Mouse (Mus musculus) left cerebral cortex, adult 11 months (tissue): ENCODE measurements around the gene Ugt1a10.
A peak's percentile ranks its signal among the peaks of the same experiment; 100 is the strongest.
"Not testable (repeated sequence)": the region's sequence is repeated elsewhere in the genome, so short reads cannot be mapped to it uniquely, and the experiment has no call there.

Experiments used
- DNase-seq: peaks from one replicate; pipeline ENCODE4 v3.0.0; 2022; ENCODE audit warnings: low spot score

Ugt1a10 gene

DNA sequence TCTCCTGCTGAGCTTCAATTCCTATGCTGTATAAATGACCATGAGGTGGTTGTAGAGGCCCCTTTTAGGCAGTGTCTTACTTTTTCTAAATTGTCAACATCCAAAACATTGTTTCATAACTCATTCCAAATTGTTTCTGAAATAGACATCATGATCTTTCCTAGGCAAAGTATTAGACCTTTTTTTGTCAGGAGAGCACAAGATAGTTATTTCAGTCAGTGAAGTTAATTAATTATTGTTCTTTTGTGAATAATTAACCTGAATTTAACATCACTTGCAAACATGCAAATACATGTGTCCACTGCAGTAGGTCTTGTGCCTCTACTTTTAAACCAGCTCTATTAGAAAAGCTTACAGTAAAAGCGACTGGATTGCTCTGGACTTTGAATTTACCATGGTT, at the start of gene Ugt1a10:
TSS of gene Ugt1a10 (plus strand) at position 301 of the 400 bp plus-strand sequence.
- DNase-seq, result no peak

DNA sequence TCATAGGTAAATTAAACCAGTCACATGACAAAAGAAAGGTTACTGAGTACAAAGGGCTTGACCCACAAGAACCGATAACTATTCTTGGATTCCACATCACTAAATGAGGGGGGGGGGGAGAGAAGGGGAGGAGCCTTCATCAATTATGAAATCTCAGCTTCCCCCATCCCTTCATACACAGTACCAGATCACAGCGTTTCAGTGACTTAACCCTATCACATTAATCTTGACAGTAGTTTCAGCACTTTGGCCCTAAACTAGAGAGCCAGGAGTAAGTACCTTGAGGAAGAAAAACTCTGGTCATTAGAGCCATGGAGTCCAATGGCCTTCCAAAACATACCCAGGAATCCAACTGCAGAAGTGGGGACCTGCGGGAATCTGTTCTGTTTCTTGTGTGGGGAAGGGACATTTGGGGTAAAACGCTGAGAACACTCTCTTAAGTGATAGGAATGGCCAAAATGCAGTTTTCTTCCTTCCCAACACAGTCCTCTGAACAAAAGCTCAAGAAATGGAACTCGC, 47.4 kb upstream of the Ugt1a10 start:
- no peak for DNase-seq

DNA sequence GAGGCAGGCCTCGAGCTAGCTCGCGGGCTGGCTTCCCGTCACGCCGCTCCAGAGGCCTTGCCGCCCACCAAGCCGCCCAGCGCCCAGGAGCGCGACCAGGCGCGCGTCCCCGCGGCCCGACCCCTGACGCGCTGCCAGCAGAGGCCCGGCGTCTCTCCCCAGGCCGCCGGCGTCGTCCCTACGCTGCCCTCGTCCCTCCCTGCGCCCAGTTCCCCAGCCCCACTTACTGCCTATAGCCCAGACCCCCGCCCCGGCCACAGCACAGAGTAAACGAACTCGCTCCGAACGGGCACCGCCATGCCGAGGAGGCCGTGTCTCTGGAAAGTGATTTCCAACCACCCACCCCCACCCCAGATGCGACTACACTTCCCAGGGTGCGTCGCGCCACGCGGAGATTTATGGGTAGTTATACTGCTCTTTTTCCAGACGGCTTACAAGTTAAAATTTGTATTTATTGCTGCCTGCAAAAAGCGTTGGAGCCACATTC, 46.9 kb upstream of the Ugt1a10 start, which contains the start of gene Usp40:
TSS of gene Usp40 (minus strand) at position 341 of the 487 bp plus-strand sequence.
- DNase-seq, result peak; percentile 51

DNA sequence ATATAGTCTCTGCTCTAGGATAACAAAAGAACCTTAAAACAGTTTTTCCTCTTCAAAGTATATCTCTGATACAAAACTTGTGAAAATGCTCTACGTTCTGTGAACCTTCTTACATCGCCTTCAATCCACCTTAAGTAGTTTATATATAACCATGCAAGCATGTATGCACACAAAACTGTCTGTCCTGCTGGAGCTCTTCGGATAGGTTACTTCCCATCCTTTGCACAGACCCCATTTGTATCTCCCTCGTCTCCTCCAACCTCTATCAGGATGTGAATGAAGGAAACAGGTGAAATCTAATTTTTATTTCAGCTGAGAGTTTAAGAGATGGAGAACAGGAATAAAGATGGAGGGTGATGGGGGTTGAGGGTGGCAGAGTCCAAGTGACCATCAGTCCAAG, 46.5 kb upstream of the Ugt1a10 start:
- no peak for DNase-seq

DNA sequence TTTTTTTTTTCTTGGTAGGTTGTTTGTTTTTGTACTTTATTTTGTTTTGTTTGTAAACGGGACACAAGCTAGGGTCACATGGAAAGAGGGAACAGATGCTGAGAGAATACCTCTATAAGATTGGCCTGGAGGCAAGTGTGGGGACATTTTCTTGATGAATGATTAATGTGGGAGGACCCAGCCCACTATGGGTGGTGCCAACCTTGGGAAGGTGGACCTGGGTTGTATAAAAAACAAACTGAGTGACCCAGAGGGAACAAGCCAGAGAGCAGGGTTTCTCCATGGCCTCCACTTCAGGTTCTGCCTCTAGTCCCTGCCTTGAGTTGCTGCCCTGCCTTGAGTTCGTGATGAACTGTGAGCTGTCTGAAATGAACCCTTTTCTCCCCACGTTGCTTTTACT, 45.7 kb upstream of the Ugt1a10 start:
- DNase-seq, result no peak

DNA sequence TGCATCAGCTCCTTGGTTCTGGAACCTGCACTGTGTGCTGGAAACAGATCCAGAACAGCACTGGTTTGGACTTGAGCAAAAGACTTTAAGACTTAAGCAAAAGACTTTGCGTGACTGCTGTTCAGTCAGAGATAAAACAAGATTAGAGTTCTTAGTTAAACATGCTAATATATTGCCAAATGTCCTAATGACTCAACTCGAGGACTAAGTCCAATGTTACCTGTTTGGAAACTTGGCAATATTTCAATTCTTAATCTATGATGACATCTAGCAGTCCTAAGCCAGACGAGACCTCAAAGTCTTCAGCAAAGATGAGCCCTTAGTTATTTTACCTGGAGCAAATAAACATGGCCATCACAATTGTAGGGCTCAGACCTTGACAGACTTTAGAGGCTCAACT, 41.5 kb upstream of the Ugt1a10 start:
- DNase-seq, result no peak

DNA sequence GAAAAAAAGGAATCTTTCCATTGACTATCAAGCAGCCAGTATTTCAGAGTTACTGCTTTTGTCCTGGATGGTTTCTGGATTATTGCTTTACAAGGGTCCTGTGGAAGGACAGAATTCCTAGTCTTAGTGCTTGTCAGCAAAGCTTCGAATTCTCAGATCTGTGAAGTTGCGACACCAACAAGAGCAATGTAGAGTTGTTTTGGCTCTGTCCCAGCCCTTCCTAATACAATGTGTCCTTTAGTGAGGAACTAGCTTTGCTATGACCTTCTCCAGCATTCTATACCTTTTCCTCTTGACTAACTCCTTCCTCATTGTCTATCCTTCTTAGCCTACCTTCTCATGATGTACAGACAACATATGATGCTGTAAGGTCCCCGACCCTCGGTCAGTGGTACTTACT, 41.0 kb upstream of the Ugt1a10 start:
- no peak for DNase-seq

DNA sequence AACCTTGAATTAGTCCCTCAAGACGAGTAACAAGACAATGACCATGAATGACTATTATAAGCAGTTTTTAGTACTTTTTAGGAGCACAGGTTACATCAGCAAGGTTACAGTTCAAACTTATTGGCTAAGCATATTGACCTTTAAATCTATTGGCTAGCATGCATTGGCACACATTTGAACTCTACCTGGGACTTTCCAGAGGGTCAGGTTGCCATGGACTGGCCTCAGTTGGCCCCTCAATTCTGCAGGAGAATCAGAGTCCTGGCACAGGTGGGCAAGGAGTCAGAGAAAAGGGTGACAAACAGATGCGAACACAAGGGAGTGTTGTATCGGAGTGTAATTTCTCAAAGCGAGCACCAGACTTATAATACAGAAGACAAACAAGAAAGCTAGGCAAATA, 40.5 kb upstream of the Ugt1a10 start:
- DNase-seq, result no peak

DNA sequence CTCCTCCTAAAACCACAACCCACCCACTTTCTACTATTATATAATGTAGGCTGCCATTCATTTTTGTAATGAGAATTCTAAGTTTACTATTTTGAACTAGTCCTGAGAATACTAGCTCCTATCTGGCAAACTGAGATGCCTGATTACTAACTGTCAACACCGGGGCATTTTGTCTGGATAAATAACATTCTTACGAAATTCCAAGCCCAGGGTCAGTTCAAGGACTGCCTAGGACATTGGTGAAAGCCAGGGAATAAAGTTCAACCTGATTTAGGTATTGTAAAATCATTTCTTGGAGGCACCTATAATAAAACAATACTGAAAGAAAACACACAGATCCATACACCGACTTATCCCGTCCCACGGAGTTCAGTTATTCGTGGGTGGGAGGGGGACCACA, 39.8 kb upstream of the Ugt1a10 start:
- no peak for DNase-seq

DNA sequence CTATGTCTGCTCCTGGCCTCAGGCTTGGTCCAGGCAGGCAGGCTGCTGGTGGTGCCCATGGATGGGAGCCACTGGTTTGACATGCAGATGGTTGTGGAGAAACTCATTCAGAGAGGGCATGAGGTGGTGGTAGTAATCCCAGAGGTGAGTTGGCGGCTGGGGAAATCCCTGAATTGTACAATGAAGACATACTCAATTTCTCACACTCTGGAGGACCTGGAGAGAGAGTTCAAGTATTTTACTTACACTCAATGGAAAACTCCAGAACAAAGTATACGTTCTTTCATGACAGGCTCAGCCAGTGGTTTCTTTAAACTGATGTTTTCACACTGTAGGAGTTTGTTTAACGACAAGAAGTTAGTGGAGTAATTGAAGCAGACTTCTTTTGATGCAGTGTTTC, 29.9 kb upstream of the Ugt1a10 start:
- not testable (repeated sequence) for DNase-seq

DNA sequence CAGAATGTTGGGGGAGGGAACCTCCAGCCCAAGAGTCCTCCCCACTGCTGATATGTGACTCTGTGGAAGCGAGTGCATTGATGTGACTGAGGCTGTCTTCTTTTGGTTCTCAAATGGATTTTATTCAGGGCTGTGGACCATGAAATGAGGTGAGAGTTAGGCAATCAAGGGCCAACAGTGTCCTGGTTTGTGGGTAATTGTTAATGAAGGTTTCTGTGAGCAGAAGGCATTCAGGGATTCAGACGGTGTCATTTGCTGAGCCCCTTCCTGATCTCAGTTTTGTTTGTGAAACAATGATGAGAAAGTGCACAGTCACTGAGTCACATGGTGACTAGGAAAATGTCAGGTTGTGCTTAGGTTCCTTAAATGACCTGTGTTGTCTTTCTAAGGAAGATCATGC, 12.1 kb upstream of the Ugt1a10 start:
- not testable (repeated sequence) for DNase-seq

DNA sequence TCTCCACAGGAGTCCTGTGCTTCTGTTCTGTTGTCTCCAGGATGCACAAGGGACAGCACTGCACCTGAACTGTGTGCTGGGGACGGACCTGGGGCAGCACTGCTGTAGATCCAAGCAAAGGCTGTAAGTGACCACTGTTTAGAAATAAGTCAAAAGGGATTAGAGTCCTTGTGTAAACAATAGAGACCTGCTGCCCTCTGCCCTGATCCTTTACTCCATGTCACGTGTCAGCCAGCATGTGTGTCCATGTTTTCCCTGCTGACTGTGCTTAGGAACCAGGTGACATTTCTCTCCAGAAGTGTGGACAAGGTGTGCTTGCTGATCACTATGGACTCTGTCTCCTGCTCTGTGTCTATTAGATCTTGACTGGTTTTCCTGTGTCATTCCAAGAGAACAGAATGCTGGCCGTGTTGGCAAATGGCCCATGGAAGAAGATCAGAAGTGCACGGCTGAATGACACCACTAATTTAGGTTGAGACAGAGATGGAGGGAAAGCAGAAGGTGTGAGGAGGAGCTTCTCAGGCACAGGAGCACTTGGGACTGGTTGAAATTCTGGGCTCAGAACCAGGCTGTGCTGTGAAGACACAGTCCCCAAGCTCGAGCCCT, 10.3 kb upstream of the Ugt1a10 start:
- DNase-seq, result not testable (repeated sequence)

DNA sequence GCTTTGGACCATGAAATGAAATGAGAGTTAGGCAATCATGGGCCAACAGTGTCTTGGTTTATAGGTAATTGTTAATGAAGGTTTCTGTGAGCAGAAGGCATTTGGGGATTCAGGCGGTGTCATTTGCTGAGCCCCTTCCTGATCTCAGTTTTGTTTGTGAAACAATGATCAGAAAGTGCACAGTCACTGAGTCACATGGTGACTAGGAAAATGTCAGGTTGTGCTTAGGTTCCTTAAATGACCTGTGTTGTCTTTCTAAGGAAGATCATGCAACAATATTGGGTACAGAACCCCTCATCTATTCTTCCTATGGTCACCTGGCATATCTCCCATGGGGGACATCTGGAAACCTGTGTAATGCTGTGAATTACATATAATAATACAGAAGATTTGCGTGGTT, 7.8 kb upstream of the Ugt1a10 start:
- not testable (repeated sequence) for DNase-seq

DNA sequence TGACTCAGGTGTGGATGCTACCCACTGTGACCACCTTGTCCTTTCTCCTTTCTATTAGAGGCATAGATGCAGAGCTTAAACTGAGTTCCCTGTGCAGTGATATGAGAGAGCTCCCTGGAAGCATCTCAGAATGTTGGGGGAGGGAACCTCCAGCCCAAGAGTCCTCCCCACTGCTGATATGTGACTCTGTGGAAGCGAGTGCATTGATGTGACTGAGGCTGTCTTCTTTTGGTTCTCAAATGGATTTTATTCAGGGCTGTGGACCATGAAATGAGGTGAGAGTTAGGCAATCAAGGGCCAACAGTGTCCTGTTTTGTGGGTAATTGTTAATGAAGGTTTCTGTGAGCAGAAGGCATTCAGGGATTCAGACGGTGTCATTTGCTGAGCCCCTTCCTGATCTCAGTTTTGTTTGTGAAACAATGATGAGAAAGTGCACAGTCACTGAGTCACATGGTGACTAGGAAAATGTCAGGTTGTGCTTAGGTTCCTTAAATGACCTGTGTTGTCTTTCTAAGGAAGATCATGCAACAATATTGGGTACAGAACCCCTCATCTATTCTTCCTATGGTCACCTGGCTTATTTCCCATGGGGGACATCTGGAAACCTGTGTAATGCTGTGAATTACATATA, 11.4 kb downstream of the Ugt1a10 start:
- not testable (repeated sequence) for DNase-seq

DNA sequence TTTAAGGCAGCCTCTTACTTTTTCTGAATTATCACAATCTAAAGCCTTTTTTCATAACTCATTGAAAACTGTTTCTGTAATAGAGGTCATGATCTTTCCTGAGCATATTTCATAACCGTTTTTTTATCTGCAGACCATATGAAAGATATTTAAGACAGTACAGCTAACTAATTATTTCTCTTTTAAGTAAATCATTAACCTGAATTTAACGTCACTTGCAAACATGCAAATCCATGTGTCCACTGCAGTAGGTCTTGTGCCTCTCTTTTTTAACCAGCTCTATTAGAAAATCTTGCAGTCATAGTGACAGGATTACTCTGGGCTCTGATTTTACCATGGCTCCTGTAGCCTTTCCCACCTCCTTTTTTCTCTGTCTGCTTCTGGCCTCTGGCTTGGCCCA, 15.3 kb downstream of the Ugt1a10 start, which contains the start of gene Ugt1a9:
TSS of gene Ugt1a9 (plus strand) at position 306 of the 400 bp plus-strand sequence.
- no peak for DNase-seq

DNA sequence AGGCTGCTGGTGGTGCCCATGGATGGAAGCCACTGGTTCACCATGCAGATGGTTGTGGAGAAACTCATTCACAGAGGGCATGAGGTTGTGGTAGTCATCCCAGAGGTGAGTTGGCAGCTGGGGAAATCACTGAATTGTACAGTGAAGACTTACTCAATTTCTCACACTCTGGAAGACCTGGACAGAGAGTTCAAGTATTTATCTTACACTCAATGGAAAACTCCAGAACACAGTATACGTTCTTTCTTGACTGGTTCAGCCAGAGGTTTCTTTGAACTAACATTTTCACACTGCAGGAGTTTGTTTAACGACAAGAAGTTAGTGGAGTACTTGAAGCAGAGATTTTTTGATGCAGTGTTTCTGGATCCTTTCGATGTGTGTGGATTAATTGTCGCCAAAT, 15.7 kb downstream of the Ugt1a10 start:
- no peak for DNase-seq

DNA sequence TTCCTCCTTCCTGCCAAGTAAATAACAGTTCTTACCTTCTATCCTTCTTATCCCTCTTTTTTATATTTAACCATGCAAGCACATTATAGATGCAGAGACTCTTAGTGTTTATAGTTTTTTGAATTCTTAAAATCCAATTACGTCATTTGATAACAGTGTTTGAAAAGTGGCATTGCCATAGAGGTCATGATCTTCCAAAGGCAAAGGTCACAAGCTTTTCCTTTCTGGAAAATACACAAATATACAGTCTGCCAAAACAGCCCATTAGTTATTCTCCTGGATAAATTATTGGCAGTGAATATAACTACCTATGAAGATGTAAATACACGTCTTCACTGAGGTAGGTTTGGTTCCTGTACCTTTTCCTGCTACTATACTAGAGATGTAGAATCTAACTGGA, 19.3 kb downstream of the Ugt1a10 start:
- DNase-seq, result no peak

DNA sequence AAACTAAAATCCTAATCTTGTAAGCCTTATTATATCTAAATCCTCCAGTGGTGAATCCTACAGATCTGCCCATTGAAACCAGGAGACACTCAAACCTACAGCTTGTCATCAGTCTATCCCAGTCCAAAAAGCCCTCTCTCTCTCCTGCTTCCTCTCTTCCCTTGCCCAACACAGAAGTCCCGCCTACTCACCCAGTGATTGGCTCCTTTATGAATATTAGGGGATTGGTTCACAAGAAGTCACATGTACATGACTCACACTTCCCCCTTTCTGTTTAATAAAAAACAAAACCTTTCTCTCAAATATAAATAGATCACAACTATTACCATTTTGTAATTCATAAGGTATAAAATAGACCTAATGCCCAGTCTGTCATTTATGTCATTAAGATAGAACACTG, 21.9 kb downstream of the Ugt1a10 start:
- DNase-seq, result no peak

DNA sequence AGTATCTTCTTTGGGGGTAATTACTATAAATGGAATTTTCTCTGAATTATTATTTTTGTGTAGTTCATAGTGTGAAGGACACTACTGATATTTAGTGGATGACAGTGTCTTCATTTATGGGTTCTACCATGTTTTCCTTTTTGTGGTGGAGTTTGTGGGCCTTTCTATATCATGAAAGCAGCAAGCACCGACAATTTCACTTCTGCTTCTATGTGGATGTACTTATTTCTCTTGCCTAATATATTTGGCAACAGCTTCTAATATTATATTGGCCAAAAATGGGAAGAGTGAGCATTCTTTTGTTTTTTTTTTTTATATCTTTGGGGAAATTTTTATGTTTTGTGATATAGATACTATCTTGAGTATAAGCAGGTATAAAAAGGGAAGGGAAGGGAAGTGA, 26.5 kb downstream of the Ugt1a10 start:
- no peak for DNase-seq

DNA sequence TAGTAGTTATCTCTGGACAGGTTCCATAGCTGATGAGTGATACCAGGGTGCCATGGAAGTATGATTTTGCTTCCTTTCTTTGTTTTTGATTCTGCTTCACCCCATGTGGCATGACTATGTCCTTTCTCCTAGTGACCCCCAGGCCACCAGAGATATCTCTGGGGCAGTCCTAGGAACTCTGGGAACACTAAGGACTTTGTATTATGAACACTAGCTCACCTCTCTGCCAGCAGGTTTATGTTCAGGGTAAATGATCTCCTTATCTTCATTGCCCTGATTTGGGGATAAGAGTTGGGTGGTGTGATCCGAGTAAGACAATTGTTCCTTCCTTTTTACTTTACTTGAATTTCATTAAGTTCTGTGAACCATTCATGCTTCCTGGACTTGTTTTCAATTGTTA, 30.9 kb downstream of the Ugt1a10 start:
- DNase-seq, result no peak

DNA sequence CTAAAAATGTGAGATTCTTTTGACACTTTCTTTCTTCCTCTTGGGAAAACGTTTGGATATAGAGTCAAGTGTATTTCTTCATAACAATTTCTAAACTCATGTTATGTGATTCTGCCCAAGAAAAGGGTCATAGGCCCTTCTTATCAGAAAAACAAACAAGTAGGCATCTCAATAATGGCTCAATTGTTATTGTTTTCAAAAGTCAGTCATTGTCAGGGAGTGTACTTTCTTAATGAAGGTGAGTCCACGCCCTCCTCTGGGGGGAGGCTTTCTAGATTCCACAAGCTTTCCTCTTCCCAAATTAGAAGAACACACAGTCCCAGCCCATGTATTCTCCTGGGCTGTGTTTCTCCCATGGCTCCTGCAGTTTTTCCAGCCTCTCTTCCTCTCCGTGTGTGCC, 32.3 kb downstream of the Ugt1a10 start, which contains the start of gene Ugt1a8:
TSS of gene Ugt1a8 (plus strand) at position 301 of the 400 bp plus-strand sequence.
- DNase-seq, result no peak

DNA sequence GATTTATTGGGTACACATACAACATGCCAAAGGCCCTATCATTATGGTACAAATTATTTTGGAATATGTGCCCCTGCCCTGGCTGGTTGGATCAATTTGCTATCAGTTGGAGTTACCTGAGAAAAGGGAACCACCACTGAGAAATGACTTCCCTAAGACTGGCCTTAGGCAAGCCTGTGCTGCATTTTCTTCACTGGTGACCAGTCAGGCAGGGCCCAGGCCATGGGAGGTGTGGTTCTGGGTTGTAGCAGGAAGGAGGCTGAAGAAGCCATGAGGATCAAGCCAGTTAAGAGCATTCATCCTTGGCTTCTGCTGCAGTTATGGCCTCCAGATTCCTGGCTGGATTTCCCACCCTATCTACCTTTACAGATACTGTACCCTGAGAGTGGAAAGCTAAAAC, 37.2 kb downstream of the Ugt1a10 start:
- DNase-seq, result no peak

DNA sequence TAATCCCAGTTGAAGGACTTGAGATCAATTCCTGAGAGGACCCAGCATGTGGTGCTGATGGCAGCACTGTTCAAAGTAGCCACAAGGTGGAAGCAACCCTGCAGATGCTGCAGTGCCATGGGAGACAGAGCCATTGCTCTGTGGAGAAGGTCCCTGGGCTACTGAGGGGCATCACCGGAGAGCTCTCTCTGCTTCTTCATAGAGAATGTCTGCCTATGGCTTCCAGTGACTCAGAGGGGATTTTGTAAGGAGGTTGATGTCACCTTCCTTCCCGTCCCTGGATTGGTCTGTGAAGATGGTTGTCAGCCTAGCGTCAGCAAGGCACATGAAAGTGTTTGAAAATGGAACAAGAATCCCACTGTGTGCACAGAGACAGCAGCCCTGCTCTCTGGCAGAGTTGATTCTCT, 39.1 kb downstream of the Ugt1a10 start:
- not testable (repeated sequence) for DNase-seq
